Mouse (Mus musculus): ENCODE data around the gene Btrc.

Gene Btrc

GRCm38 (mm10) chr19:45567367-45567766, 203.8 kb downstream of the Btrc start:
- no peak for DNase-seq (ENCODE audit: inconsistent age in 2 of 2, low spot score in 1 of 2)

- DNase-seq (ENCODE audit: inconsistent age in 2 of 2, low spot score in 1 of 2), result no peak
Observed at GRCm38 (mm10) chr19:45573033-45573432, 209.5 kb downstream of the Btrc start.

GRCm38 (mm10) chr19:45573861-45574267, 210.3 kb downstream of the Btrc start:
- DNase-seq (ENCODE audit: inconsistent age in 2 of 2, low spot score in 1 of 2), result peak; percentile 76 to 93

GRCm38 (mm10) chr19:45574339-45574898, 210.9 kb downstream of the Btrc start:
- no peak for DNase-seq (ENCODE audit: inconsistent age in 2 of 2, low spot score in 1 of 2)

GRCm38 (mm10) chr19:45574941-45575631, 211.6 kb downstream of the Btrc start:
- peak in 1 of 2 experiments; percentile 38 for DNase-seq (ENCODE audit: inconsistent age in 2 of 2, low spot score in 1 of 2)

- no peak for DNase-seq (ENCODE audit: inconsistent age in 2 of 2, low spot score in 1 of 2)
Observed at GRCm38 (mm10) chr19:45575632-45576001, 212.1 kb downstream of the Btrc start.

GRCm38 (mm10) chr19:45577141-45577750, 213.7 kb downstream of the Btrc start:
- no peak for DNase-seq (ENCODE audit: inconsistent age in 2 of 2, low spot score in 1 of 2)

GRCm38 (mm10) chr19:45578976-45579375, 215.4 kb downstream of the Btrc start:
- DNase-seq (ENCODE audit: inconsistent age in 2 of 2, low spot score in 1 of 2), result peak in 1 of 2 experiments; percentile 46

- peak; percentile 69 to 79 for DNase-seq (ENCODE audit: inconsistent age in 2 of 2, low spot score in 1 of 2)
Observed at GRCm38 (mm10) chr19:45579416-45579815, 215.9 kb downstream of the Btrc start.
